In the genomic region with DNA sequence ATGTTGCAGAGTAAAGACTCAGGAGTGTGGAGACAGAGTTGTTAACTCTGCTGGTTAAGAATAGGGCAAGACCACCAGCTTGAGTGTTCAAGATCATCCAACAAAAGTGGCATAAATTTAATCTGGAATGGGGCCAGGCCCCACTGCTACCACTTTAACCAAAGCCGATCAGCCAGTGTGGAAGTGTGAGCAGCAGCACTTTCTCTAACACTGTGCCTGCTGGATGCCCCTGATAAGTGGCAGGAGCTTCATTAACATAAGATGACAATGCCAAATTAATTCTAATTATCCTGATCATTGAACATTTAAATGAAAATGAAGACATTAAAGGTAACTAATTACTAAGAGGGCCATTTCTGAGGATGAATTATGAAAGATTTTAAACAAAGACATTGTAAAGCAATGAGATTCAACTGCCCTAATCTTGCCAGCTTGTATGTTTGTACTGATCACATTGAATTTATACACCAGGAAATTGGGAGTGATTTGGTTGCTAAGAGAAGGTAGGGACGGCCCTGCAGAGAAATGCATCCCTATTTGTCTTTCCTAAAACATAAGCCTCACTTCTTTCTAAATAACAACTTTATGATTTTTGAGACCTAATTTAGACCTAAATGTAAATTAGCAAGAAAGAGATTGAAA, we compare ENCODE assay signal across 21 mouse cellular contexts.
A peak's percentile ranks its signal among the peaks of the same experiment; 100 is the strongest.
DNase-seq lines count a peak whose midpoint lies in the region; ATAC-seq and TF ChIP-seq lines count a peak whose summit lies in the region.
"Had no signal": no experiment of that assay in that cellular context is flagged by ENCODE, and none has a peak within 500 bp of the region (broad histone marks: within the 10 kb centered on the region; RNA-seq: fewer than 3 reads in every experiment).

No protein-coding gene starts in this region.

- H3K79me2 ChIP-seq in heart, adult 2 months (replicated peaks; ENCODE audit: control insufficient read depth, insufficient read depth, low read length), result no peaks in the 10 kb centered on the region

- 67% methylated on average over 2 of the region's 2 CpGs for WGBS in hindbrain, embryonic 12.5 days
- 35% methylated on average over 2 of the region's 2 CpGs for WGBS in hindbrain, embryonic 16.5 days
- 10% methylated on average over 2 of the region's 2 CpGs for WGBS in forebrain, embryonic 15.5 days
- WGBS in midbrain, embryonic 15.5 days, result 58% methylated on average over 2 of the region's 2 CpGs
- WGBS in heart, adult 2 months, result 74% methylated on average over 2 of the region's 2 CpGs

- TF ChIP-seq EP300 in heart, adult 2 months (IDR thresholded peaks at IDR 0.05; ENCODE audit: insufficient read depth, low read depth, low read length), result no peak

- no peak for TF ChIP-seq POLR2A in brain, embryonic 14.5 days (IDR thresholded peaks at IDR 0.05; ENCODE audit: borderline replicate concordance, extremely low read depth, insufficient read depth, insufficient read length, poor library complexity, severe bottlenecking)
- TF ChIP-seq POLR2A in heart, adult 2 months (IDR thresholded peaks at IDR 0.05; ENCODE audit: insufficient read depth, low read depth, low read length), result no peak

- no peaks in the 10 kb centered on the region for H3K27me3 ChIP-seq in hindbrain, embryonic 12.5 days
- H3K27me3 ChIP-seq in hindbrain, embryonic 16.5 days (replicated peaks; ENCODE audit: control insufficient read depth, insufficient read depth, low read length), result no peaks in the 10 kb centered on the region
- no peaks in the 10 kb centered on the region for H3K27me3 ChIP-seq in forebrain, embryonic 15.5 days
- H3K27me3 ChIP-seq in midbrain, embryonic 15.5 days (replicated peaks), result no peaks in the 10 kb centered on the region
- no peaks in the 10 kb centered on the region for H3K27me3 ChIP-seq in heart, adult 2 months (ENCODE audit: control insufficient read depth, insufficient read depth, low read length)
- H3K27me3 ChIP-seq: CH12.LX; embryonic facial prominence, embryonic 15.5 days had no signal

- H3K36me3 ChIP-seq in hindbrain, embryonic 12.5 days, result no peaks in the 10 kb centered on the region
- H3K36me3 ChIP-seq in hindbrain, embryonic 16.5 days (ENCODE audit: control insufficient read depth, insufficient read depth, low read length), result no peaks in the 10 kb centered on the region
- H3K36me3 ChIP-seq in forebrain, embryonic 15.5 days, result no peaks in the 10 kb centered on the region
- H3K36me3 ChIP-seq in midbrain, embryonic 15.5 days (replicated peaks), result no peaks in the 10 kb centered on the region
- no peaks in the 10 kb centered on the region for H3K36me3 ChIP-seq in heart, adult 2 months (ENCODE audit: control insufficient read depth, insufficient read depth, low read length)
- H3K36me3 ChIP-seq: embryonic facial prominence, embryonic 15.5 days had no signal

- ATAC-seq in hindbrain, embryonic 12.5 days (ENCODE audit: low FRiP score), result peak; percentile 84
- no peak for ATAC-seq in hindbrain, embryonic 16.5 days
- peak; percentile 97 for ATAC-seq in forebrain, embryonic 15.5 days (replicated peaks)
- ATAC-seq in midbrain, embryonic 15.5 days (replicated peaks), result peak; percentile 84; the same call in 1 of the 2 replicates
- ATAC-seq: inflammation-experienced regulatory T-cells, adult 6 months; lung, postnatal 0 days had no signal

- H3K4me1 ChIP-seq in hindbrain, embryonic 12.5 days, result no peaks in the 10 kb centered on the region
- no peaks in the 10 kb centered on the region for H3K4me1 ChIP-seq in hindbrain, embryonic 16.5 days (ENCODE audit: control insufficient read depth, insufficient read depth, low read depth, low read length)
- peaks cover 8% of the 10 kb centered on the region for H3K4me1 ChIP-seq in forebrain, embryonic 15.5 days
- H3K4me1 ChIP-seq in midbrain, embryonic 15.5 days, result no peaks in the 10 kb centered on the region
- no peaks in the 10 kb centered on the region for H3K4me1 ChIP-seq in heart, adult 2 months (ENCODE audit: control insufficient read depth, insufficient read depth, low read length)
- H3K4me1 ChIP-seq: embryonic facial prominence, embryonic 15.5 days had no signal

- H3K9me3 ChIP-seq in hindbrain, embryonic 12.5 days (replicated peaks), result no peaks in the 10 kb centered on the region
- no peaks in the 10 kb centered on the region for H3K9me3 ChIP-seq in hindbrain, embryonic 16.5 days (ENCODE audit: control insufficient read depth, low read length)
- H3K9me3 ChIP-seq in forebrain, embryonic 15.5 days, result no peaks in the 10 kb centered on the region
- no peaks in the 10 kb centered on the region for H3K9me3 ChIP-seq in midbrain, embryonic 15.5 days
- H3K9me3 ChIP-seq: embryonic facial prominence, embryonic 15.5 days had no signal

- intact Hi-C loops in heart, adult 2 months (cut with DNase I), result no loop called here

- H3K9ac ChIP-seq in hindbrain, embryonic 12.5 days, result no peak overlapping the region
- no peak overlapping the region for H3K9ac ChIP-seq in hindbrain, embryonic 16.5 days (ENCODE audit: low read depth, low read length)
- no peak overlapping the region for H3K9ac ChIP-seq in forebrain, embryonic 15.5 days (replicated peaks)
- H3K9ac ChIP-seq in midbrain, embryonic 15.5 days, result no peak overlapping the region
- no peak overlapping the region for H3K9ac ChIP-seq in heart, adult 2 months (ENCODE audit: low read depth, low read length)
- H3K9ac ChIP-seq: embryonic facial prominence, embryonic 15.5 days had no signal

- H3K4me2 ChIP-seq in hindbrain, embryonic 12.5 days (replicated peaks), result no peak overlapping the region
- H3K4me2 ChIP-seq in hindbrain, embryonic 16.5 days (ENCODE audit: low read length), result no peak overlapping the region
- H3K4me2 ChIP-seq in forebrain, embryonic 15.5 days (replicated peaks), result no peak overlapping the region
- no peak overlapping the region for H3K4me2 ChIP-seq in midbrain, embryonic 15.5 days
- H3K4me2 ChIP-seq: embryonic facial prominence, embryonic 15.5 days; heart, embryonic 11.5 days had no signal

- peak; percentile 89 for DNase-seq in brain, embryonic 14.5 days (ENCODE audit: low read depth)
- no peak for DNase-seq in testis, postnatal 10 days (ENCODE audit: low spot score)
- no peak for DNase-seq in heart, adult 2 months
- DNase-seq: adrenal gland, postnatal 25 days; cerebellum, adult 11-12 months; cerebellum, postnatal 36 days; heart, postnatal 10 days; kidney, postnatal 14 days; layer of hippocampus, postnatal 36 days; liver; right cerebral cortex, postnatal 14 days had no signal

- H3K4me3 ChIP-seq in hindbrain, embryonic 12.5 days, result no peak overlapping the region
- H3K4me3 ChIP-seq in hindbrain, embryonic 16.5 days (ENCODE audit: low read length), result no peak overlapping the region
- H3K4me3 ChIP-seq in forebrain, embryonic 15.5 days, result no peak overlapping the region
- H3K4me3 ChIP-seq in midbrain, embryonic 15.5 days, result no peak overlapping the region
- H3K4me3 ChIP-seq in heart, adult 2 months, result no peak overlapping the region
- H3K4me3 ChIP-seq: embryonic facial prominence, embryonic 15.5 days; layer of hippocampus, adult 2 months had no signal

- TF ChIP-seq CTCF in brain, embryonic 14.5 days (IDR thresholded peaks at IDR 0.05; ENCODE audit: borderline replicate concordance, extremely low read depth, insufficient read depth, insufficient read length), result no peak
- TF ChIP-seq CTCF in heart, adult 2 months (IDR thresholded peaks at IDR 0.05), result no peak

- H3K27ac ChIP-seq in hindbrain, embryonic 12.5 days, result no peak overlapping the region
- no peak overlapping the region for H3K27ac ChIP-seq in hindbrain, embryonic 16.5 days (ENCODE audit: low read depth, low read length)
- peak overlapping the region; percentile 33; the same call in 1 of the 2 replicates for H3K27ac ChIP-seq in forebrain, embryonic 15.5 days (replicated peaks)
- H3K27ac ChIP-seq in midbrain, embryonic 15.5 days, result no peak overlapping the region
- no peak overlapping the region for H3K27ac ChIP-seq in heart, adult 2 months
- H3K27ac ChIP-seq: embryonic facial prominence, embryonic 15.5 days; layer of hippocampus, adult 2 months had no signal
